Mouse (Mus musculus): ENCODE results near the gene Cdk6.

- TF ChIP-seq POLR2A (IDR thresholded peaks at IDR 0.05; ENCODE audit: insufficient read depth, low read depth, low read length) (no peak), CTCF (IDR thresholded peaks at IDR 0.05; ENCODE audit: insufficient read depth, low read depth, low read length) (no peak)
Observed at GRCm38 (mm10) chr5:3382343-3383040, 41.2 kb downstream of the Cdk6 start.

Measured in olfactory bulb, adult 2 months (tissue).